ENCODE assay signal across 13 mouse cellular contexts in the genomic region with DNA sequence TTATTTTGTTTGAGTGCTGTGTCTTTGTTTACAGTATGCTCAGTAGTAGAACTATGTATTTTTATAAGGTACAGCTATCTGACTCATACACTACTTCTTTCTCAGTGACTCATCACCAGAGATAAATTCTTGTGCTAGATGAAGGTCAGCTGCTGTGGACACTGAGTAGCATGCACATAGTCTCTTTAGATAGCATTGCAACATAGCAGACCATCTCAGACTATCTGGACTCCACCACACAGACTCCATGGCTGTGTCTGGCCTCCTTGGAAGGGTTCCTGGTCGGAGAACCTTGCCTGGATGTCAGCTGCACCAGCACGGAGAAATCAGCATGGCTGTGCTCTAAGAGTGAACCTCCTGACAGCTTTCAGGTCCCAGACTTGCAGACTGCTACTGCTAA.
DNase-seq lines count a peak whose midpoint lies in the region; ATAC-seq and TF ChIP-seq lines count a peak whose summit lies in the region.
"Had no signal": no experiment of that assay in that cellular context is flagged by ENCODE, and none has a peak within 500 bp of the region (broad histone marks: within the 10 kb centered on the region; RNA-seq: fewer than 3 reads in every experiment).

No protein-coding gene starts in this region.

- H3K9ac ChIP-seq in midbrain, embryonic 14.5 days (replicated peaks; ENCODE audit: low read length) = no peak overlapping the region
- H3K9ac ChIP-seq: midbrain, embryonic 12.5 days; neural tube, embryonic 13.5 days had no signal

- 0 out of 2 replicates have a peak, but pooled peaks cover under 1% of the 10 kb centered on the region for H3K4me1 ChIP-seq in midbrain, embryonic 14.5 days (ENCODE audit: control insufficient read depth, insufficient read depth, low read length)

- ATAC-seq in midbrain, embryonic 14.5 days (ENCODE audit: low FRiP score, low TSS enrichment) = no peak
- no peak for ATAC-seq in activated CD4-positive, CD25-positive, alpha-beta regulatory T cell, adult 4 months
- ATAC-seq: hindbrain, postnatal 0 days had no signal

- H3K4me2 ChIP-seq in myocyte (ENCODE audit: low read depth) = peak overlapping the region; percentile 59
- H3K4me2 ChIP-seq in midbrain, embryonic 14.5 days (ENCODE audit: low read length) = no peak overlapping the region
- H3K4me2 ChIP-seq: liver, embryonic 11.5 days; midbrain, embryonic 12.5 days; neural tube, embryonic 13.5 days had no signal

- no peak for TF ChIP-seq POLR2A in myocyte (IDR thresholded peaks at IDR 0.05; ENCODE audit: insufficient read length, low read depth)

- H3K79me2 ChIP-seq in myocyte (ENCODE audit: control insufficient read depth, insufficient read depth) = peaks cover 44% of the 10 kb centered on the region

- H3K4me3 ChIP-seq in myocyte = no peak overlapping the region
- H3K4me3 ChIP-seq in midbrain, embryonic 14.5 days (replicated peaks; ENCODE audit: low read depth, low read length) = no peak overlapping the region
- H3K4me3 ChIP-seq: midbrain, embryonic 12.5 days; neural tube, embryonic 13.5 days had no signal

- no peak overlapping the region for H3K27ac ChIP-seq in midbrain, embryonic 14.5 days (replicated peaks; ENCODE audit: low read depth, low read length)
- H3K27ac ChIP-seq: hindbrain, postnatal 0 days; midbrain, embryonic 12.5 days; neural tube, embryonic 13.5 days had no signal

- H3ac ChIP-seq in myocyte (ENCODE audit: control insufficient read depth, insufficient read length) = no peak overlapping the region

- H3K9me3 ChIP-seq in midbrain, embryonic 14.5 days (ENCODE audit: control insufficient read depth, low read length) = no peaks in the 10 kb centered on the region
- H3K9me3 ChIP-seq: midbrain, embryonic 12.5 days; neural tube, embryonic 13.5 days had no signal

- H3K27me3 ChIP-seq in myocyte (ENCODE audit: control insufficient read depth, insufficient read depth, insufficient read length) = no peaks in the 10 kb centered on the region
- no peaks in the 10 kb centered on the region for H3K27me3 ChIP-seq in midbrain, embryonic 14.5 days (ENCODE audit: control insufficient read depth, insufficient read depth, low read length)
- H3K27me3 ChIP-seq: neural tube, embryonic 13.5 days had no signal

- intact Hi-C loops in gastrocnemius, postnatal 36 days (cut with DNase I) = loop anchor here (5.0 to 10.0 kb wide), 2 partner anchors 43 to 385 kb away; no protein-coding TSS in a partner anchor

- WGBS in midbrain, embryonic 14.5 days = 78% methylated on average over 2 of the region's 2 CpGs

- H3K36me3 ChIP-seq in myocyte (ENCODE audit: control insufficient read depth, insufficient read depth) = no peaks in the 10 kb centered on the region
- no peaks in the 10 kb centered on the region for H3K36me3 ChIP-seq in midbrain, embryonic 14.5 days (ENCODE audit: control insufficient read depth, insufficient read depth, low read length)
- H3K36me3 ChIP-seq: midbrain, embryonic 12.5 days; neural tube, embryonic 13.5 days had no signal

- peak; percentile 49 for DNase-seq in gastrocnemius, postnatal 25 days
- no peak for DNase-seq in gastrocnemius, postnatal 36 days
- DNase-seq in urinary bladder, postnatal 14 days (ENCODE audit: low spot score) = peak; percentile 42
- no peak for DNase-seq in urinary bladder, postnatal 4 days (ENCODE audit: low spot score in 2 of 2)
- DNase-seq in fibroblast of lung, adult 2 months (ENCODE audit: low read depth) = peak; percentile 41
- DNase-seq in midbrain, embryonic 14.5 days = no peak
- DNase-seq: kidney, postnatal 4 days had no signal

TF ChIP-seq in myocyte, 11 proteins besides CTCF, POLR2A, EP300 and RAD21:
- TF ChIP-seq SRF (IDR thresholded peaks at IDR 0.05; ENCODE audit: control insufficient read depth, insufficient read length, low read depth) = no peak
- no peak for TF ChIP-seq USF1 (IDR thresholded peaks at IDR 0.05; ENCODE audit: low read depth)
- TF ChIP-seq REST (IDR thresholded peaks at IDR 0.05; ENCODE audit: insufficient read depth, insufficient read length) = no peak
- no peak for TF ChIP-seq TCF3 (IDR thresholded peaks at IDR 0.05; ENCODE audit: insufficient read length, low read depth)
- no peak for TF ChIP-seq MAX (IDR thresholded peaks at IDR 0.05; ENCODE audit: low read depth)
- peak in 1 of 3 experiments; percentile 32 for TF ChIP-seq MYOG (IDR thresholded peaks at IDR 0.05; ENCODE audit: control insufficient read depth in 1 of 3, insufficient read depth in 1 of 3, insufficient read length in 2 of 3, low read depth in 2 of 3)
- TF ChIP-seq CEBPB (IDR thresholded peaks at IDR 0.05; ENCODE audit: insufficient read depth, poor library complexity, severe bottlenecking) = peak; percentile 91
- no peak for TF ChIP-seq POLR2AphosphoS2 (IDR thresholded peaks at IDR 0.05; ENCODE audit: insufficient read length, low read depth)
- TF ChIP-seq E2F4 (IDR thresholded peaks at IDR 0.05; ENCODE audit: insufficient read depth) = no peak
- no peak for TF ChIP-seq TCF12 (IDR thresholded peaks at IDR 0.05; ENCODE audit: insufficient read depth, poor library complexity, severe bottlenecking)
- peak in 2 of 3 experiments; percentile 46 to 51 for TF ChIP-seq MYOD1 (IDR thresholded peaks at IDR 0.05; ENCODE audit: control insufficient read depth in 1 of 3, insufficient read length in 2 of 3, low read depth in 2 of 3)
TF ChIP-seq in myocyte: peak in this region for 3.

Comparison
In these comparisons a context has a peak if more than half of its experiments do, and no peak if none do; other contexts are left out.
1. DNase-seq: peak in gastrocnemius, postnatal 25 days (single experiment), urinary bladder, postnatal 14 days (single experiment) and fibroblast of lung, adult 2 months (single experiment); none in gastrocnemius, postnatal 36 days (0 of 2), urinary bladder, postnatal 4 days (0 of 2) and midbrain, embryonic 14.5 days (single experiment).